Mouse (Mus musculus): Measurements from ENCODE around the gene Eml6. TPM values are rescaled to one million over a fixed set of nuclear protein-coding genes. Genes with fewer than 3 reads are reported as not detected.

The Eml6 gene
- polyA plus RNA-seq, 1 experiment from 2014 or later: 7.7 TPM

DNA sequence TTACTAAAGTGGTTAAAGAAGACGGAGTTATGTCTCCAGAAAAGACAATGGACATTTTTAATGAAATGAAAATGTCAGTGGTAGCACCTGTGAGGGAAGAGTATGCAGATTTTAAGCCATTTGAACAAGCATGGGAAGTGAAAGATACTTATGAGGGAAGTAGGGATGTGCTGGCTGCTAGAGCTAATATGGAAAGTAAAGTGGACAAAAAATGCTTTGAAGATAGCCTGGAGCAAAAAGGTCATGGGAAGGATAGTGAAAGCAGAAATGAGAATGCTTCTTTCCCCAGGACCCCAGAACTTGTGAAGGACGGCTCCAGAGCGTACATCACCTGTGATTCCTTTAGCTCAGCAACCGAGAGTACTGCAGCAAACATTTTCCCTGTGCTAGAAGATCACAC, 319.0 kb downstream of the Eml6 start:
- no peaks in the 10 kb centered on the region for H3K9me3 ChIP-seq (replicated peaks)
- WGBS: 94% methylated on average over 4 of the region's 4 CpGs
- no peak overlapping the region for H3K27ac ChIP-seq (replicated peaks)
- H3K36me3 ChIP-seq: peaks cover 34% of the 10 kb centered on the region
- no peak overlapping the region for H3K9ac ChIP-seq (replicated peaks)
- H3K4me3 ChIP-seq (replicated peaks): no peak overlapping the region
- peaks cover 4% of the 10 kb centered on the region; the same call in 1 of the 2 replicates for H3K4me1 ChIP-seq
- H3K4me2 ChIP-seq: no peak overlapping the region
- no peaks in the 10 kb centered on the region for H3K27me3 ChIP-seq (replicated peaks)
- no peak for ATAC-seq (ENCODE audit: low FRiP score)

DNA sequence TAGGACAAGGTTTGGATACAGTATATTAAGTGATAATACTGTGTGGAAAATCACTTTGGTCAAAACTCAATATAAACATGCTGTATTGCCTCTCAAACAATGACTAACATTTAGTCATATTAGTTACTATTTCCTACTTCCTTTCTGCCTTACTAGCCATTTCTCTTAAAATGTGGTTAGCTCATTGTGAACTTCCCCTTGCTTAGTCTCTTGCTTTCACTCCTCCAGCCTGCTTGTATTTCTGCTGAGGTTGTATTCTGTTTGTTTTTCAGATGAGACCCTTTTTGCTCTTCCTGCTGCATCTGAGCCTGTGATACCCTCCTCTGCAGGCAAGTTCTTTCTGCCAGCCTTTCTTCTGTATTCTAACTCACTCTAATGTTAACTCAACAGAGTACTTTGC, 320.6 kb downstream of the Eml6 start:
- Histone ChIP-seq H3K4me1 (peaks cover 4% of the 10 kb centered on the region; the same call in 1 of the 2 replicates), H3K36me3 (peaks cover 28% of the 10 kb centered on the region), H3K9ac (replicated peaks) (no peak overlapping the region), H3K9me3 (replicated peaks) (no peaks in the 10 kb centered on the region), H3K27ac (replicated peaks) (no peak overlapping the region), H3K4me2 (no peak overlapping the region), H3K27me3 (replicated peaks) (no peaks in the 10 kb centered on the region), H3K4me3 (replicated peaks) (no peak overlapping the region)
- no peak for ATAC-seq (ENCODE audit: low FRiP score)

DNA sequence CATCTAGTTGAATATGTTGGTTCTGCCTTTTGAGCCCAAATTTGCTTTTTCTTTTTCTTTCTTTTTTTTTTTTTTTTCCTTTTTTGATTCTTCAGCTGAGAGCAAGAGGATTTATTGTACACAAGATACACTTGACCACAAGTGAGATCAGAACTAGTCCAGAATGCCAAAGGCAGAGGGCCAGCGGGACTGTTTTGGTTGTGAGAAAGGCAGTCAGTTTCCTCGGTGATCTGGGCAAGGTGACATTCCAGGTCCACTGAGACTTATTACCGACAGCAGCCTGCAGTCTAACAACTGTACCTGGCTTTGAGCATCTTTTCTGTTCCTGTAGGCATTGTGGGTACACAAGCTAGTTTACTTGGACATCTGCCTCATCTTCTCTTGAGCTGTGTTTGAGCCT, 323.1 kb downstream of the Eml6 start:
- no peak overlapping the region for H3K9ac ChIP-seq (replicated peaks)

DNA sequence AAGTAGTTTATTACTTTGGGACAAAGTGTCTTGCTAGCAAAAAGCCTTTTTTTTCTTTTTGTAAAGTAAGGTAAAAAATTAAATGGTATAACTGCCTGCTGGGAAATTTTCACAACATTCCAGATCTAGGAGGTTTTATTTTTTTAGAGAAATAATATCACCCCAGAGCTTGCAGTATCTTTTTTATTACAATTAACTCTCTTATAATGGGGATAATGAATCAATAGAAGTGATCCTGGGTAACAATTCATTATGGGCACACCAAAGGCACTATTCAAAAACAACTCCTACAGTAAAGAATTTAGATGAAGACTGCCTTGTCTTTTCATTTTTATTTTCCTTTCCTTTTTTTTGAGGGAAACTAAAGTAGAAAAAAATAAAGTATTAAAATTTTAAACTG, 331.1 kb downstream of the Eml6 start:
- no peaks in the 10 kb centered on the region for H3K27me3 ChIP-seq (replicated peaks)
- no peak overlapping the region for H3K9ac ChIP-seq (replicated peaks)
- ATAC-seq (ENCODE audit: low FRiP score): no peak
- H3K4me2 ChIP-seq: peak overlapping the region; percentile 67
- no peak overlapping the region for H3K4me3 ChIP-seq (replicated peaks)
- H3K9me3 ChIP-seq (replicated peaks): no peaks in the 10 kb centered on the region
- H3K27ac ChIP-seq (replicated peaks): no peak overlapping the region
- no peaks in the 10 kb centered on the region for H3K36me3 ChIP-seq
- H3K4me1 ChIP-seq: peaks cover 20% of the 10 kb centered on the region

More for the DNA sequence above, 323.1 kb downstream of the Eml6 start:
- 70% methylated on average over 3 of the region's 3 CpGs for WGBS
- ATAC-seq (ENCODE audit: low FRiP score): no peak
- Histone ChIP-seq H3K27me3 (replicated peaks) (no peaks in the 10 kb centered on the region), H3K36me3 (peaks cover 15% of the 10 kb centered on the region), H3K4me1 (peaks cover 4% of the 10 kb centered on the region), H3K4me2 (no peak overlapping the region), H3K9me3 (replicated peaks) (no peaks in the 10 kb centered on the region), H3K27ac (replicated peaks) (no peak overlapping the region), H3K4me3 (replicated peaks) (no peak overlapping the region)

DNA sequence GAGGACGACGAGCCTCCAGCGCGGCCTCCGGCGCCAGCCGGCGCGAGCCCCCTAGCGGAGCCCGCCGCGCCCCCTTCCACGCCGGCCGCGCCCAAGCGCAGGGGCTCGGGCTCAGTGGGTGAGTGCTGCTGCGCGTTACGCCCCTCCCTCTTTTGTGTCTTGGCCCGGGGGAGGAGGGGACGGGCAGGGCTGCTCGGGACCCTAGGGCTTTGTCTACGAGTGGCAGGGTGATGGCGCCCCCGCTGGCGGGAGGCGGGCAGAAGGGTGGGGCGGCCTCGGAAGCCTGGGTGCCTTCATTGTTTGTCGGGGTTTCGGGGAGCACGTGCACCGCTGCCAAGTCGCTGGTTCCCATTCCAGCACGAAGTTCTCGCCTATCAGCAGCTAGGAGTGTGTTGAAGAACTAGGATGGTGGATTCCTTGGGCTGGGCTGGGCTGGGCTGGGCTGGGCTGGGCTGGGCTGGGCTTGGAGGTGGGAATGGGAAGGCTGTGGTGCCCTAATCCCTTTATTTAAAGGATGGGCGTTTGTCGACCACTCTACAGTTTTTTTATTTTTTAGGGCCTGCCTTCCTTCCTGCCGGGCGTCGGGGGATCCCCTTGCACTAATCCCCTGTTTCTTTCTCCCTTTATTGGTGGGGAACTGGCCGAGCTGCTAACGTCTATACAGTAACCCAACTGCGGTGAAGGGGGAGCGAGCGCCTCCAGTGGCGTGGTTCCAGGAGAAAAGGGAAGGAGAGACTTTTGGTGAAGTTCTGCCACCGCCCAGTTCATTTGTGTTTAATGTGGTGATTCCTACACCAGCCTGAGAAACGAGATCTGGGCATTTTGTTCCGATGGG, 332.0 kb downstream of the Eml6 start:
- WGBS: under 1% methylated on average over 51 of the region's 53 CpGs
- Histone ChIP-seq H3K9ac (replicated peaks) (peak overlapping the region; percentile 98), H3K9me3 (replicated peaks) (no peaks in the 10 kb centered on the region), H3K4me3 (replicated peaks) (peak overlapping the region; percentile 87), H3K27me3 (replicated peaks) (no peaks in the 10 kb centered on the region), H3K4me2 (peak overlapping the region; percentile 67), H3K36me3 (no peaks in the 10 kb centered on the region), H3K27ac (replicated peaks) (peak overlapping the region; percentile 96), H3K4me1 (peaks cover 20% of the 10 kb centered on the region)
- peak; percentile 90 for ATAC-seq (ENCODE audit: low FRiP score)

Other genes starting within 250 kb of the Eml6 start
- 0.70 and 0.79 TPM in 2 replicates for gene 4931440F15Rik, start 200.4 kb downstream of the Eml6 start, polyA plus RNA-seq (2015; fragmentation: Nextera tagmentation; extraction: Ambion mirVana)
- gene Sptbn1, start 242.1 kb upstream of the Eml6 start, polyA plus RNA-seq (2015; fragmentation: Nextera tagmentation; extraction: Ambion mirVana): 180 and 181 TPM in 2 replicates